Mouse (Mus musculus): ENCODE results near the gene Xxylt1. TPM values are rescaled to one million over a fixed set of nuclear protein-coding genes. Genes with fewer than 3 reads are reported as not detected.

Gene Xxylt1
- polyA plus RNA-seq, 1 experiment: 16.8 TPM

DNA sequence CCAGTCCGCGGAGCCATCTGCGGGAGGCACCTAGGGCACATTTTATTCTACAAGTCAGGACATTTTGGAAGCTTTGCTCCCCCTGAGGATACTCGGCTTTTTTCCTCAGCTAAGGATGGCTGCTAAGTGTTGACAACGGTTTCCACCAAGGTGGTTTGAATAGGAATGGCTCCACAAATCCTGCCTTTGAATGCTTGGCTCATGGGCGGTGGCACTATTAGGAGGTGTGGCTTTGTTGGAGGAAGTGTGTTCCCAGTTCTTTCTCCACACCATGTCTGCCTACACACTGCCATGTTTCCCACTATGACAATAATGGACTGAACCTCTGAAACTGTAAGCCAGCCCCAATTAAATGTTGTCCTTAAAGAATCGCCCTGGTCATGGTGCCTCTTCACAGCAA, 55.7 kb downstream of the Xxylt1 start:
- no peak for TF ChIP-seq CTCF (conservative IDR thresholded peaks at IDR 0.05; ENCODE audit: insufficient read depth, insufficient read length, low read depth, low read length)
- no peak for TF ChIP-seq POLR2A (IDR thresholded peaks at IDR 0.05; ENCODE audit: low read depth, low read length)
- no peaks in the 10 kb centered on the region for H3K36me3 ChIP-seq (ENCODE audit: control insufficient read depth, insufficient read depth, low read length)
- 94% methylated on average over 7 of the region's 7 CpGs for WGBS
- no peak for DNase-seq
- no peak overlapping the region for H3K27ac ChIP-seq (ENCODE audit: insufficient read depth, low read depth, low read length)
- H3K27me3 ChIP-seq (replicated peaks; ENCODE audit: control insufficient read depth, insufficient read depth, low read length): no peaks in the 10 kb centered on the region
- H3K4me3 ChIP-seq (ENCODE audit: insufficient read depth, low read depth, low read length): no peak overlapping the region
- no peaks in the 10 kb centered on the region for H3K4me1 ChIP-seq (ENCODE audit: control insufficient read depth, insufficient read depth, low read length)

DNA sequence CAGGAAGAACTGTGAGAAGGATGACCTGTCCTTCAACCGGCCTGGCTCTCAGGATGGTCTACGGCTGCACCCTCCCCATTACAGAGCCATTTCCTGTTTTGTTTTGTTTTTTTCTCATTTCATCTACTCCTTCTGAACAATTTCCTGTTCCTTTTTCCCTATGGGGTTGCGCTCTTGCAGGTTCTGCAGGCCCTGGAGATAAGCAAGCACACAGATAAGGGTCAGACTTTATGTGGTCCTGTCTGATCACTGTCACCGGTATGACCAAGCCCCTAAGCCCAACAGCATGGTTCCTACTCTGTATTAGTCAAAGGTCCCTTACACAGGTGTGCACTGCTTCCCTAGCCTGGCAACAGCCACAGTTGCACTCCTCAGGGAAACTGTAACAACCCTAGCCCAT, 56.2 kb downstream of the Xxylt1 start:
- Histone ChIP-seq H3K27me3 (replicated peaks; ENCODE audit: control insufficient read depth, insufficient read depth, low read length) (no peaks in the 10 kb centered on the region), H3K27ac (ENCODE audit: insufficient read depth, low read depth, low read length) (no peak overlapping the region), H3K4me3 (ENCODE audit: insufficient read depth, low read depth, low read length) (no peak overlapping the region), H3K4me1 (ENCODE audit: control insufficient read depth, insufficient read depth, low read length) (no peaks in the 10 kb centered on the region), H3K36me3 (ENCODE audit: control insufficient read depth, insufficient read depth, low read length) (no peaks in the 10 kb centered on the region)
- DNase-seq: no peak
- no peak for TF ChIP-seq CTCF (conservative IDR thresholded peaks at IDR 0.05; ENCODE audit: insufficient read depth, insufficient read length, low read depth, low read length)
- TF ChIP-seq POLR2A (IDR thresholded peaks at IDR 0.05; ENCODE audit: low read depth, low read length): no peak
- 58% methylated on average over 4 of the region's 4 CpGs for WGBS

GRCm38 (mm10) chr16:31024221-31024620, 57.0 kb downstream of the Xxylt1 start:
- H3K27ac ChIP-seq (ENCODE audit: insufficient read depth, low read depth, low read length): no peak overlapping the region
- H3K36me3 ChIP-seq (ENCODE audit: control insufficient read depth, insufficient read depth, low read length): no peaks in the 10 kb centered on the region
- TF ChIP-seq CTCF (conservative IDR thresholded peaks at IDR 0.05; ENCODE audit: insufficient read depth, insufficient read length, low read depth, low read length) (no peak), POLR2A (IDR thresholded peaks at IDR 0.05; ENCODE audit: low read depth, low read length) (no peak)
- H3K4me3 ChIP-seq (ENCODE audit: insufficient read depth, low read depth, low read length): no peak overlapping the region
- H3K4me1 ChIP-seq (ENCODE audit: control insufficient read depth, insufficient read depth, low read length): no peaks in the 10 kb centered on the region
- H3K27me3 ChIP-seq (replicated peaks; ENCODE audit: control insufficient read depth, insufficient read depth, low read length): no peaks in the 10 kb centered on the region
- WGBS: 92% methylated on average over 7 of the region's 7 CpGs
- DNase-seq: no peak

DNA sequence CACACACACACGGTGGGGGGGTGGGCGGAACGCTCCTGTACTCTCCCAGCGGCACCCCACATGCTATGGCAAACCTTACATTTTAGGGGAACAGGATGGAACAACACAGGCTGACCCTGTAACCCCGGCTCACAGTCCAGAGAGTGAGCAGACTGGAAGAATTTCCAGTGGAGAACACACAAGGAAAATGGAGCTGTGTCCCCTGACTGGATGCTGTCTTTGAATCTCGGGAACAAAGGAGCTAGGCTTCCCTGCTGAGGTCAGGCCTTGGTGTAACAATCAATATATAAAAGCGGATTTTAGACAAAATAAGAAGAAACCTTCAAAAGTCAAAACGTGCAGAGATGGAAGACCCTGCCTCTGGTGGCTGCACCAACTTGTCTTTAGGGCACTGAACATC, 57.4 kb downstream of the Xxylt1 start:
- H3K4me1 ChIP-seq (ENCODE audit: control insufficient read depth, insufficient read depth, low read length): no peaks in the 10 kb centered on the region
- DNase-seq: no peak
- no peaks in the 10 kb centered on the region for H3K36me3 ChIP-seq (ENCODE audit: control insufficient read depth, insufficient read depth, low read length)
- WGBS: 93% methylated on average over 8 of the region's 8 CpGs
- no peak for TF ChIP-seq CTCF (conservative IDR thresholded peaks at IDR 0.05; ENCODE audit: insufficient read depth, insufficient read length, low read depth, low read length)
- no peak overlapping the region for H3K27ac ChIP-seq (ENCODE audit: insufficient read depth, low read depth, low read length)
- no peak overlapping the region for H3K4me3 ChIP-seq (ENCODE audit: insufficient read depth, low read depth, low read length)
- H3K27me3 ChIP-seq (replicated peaks; ENCODE audit: control insufficient read depth, insufficient read depth, low read length): no peaks in the 10 kb centered on the region

GRCm38 (mm10) chr16:31022287-31022686, 58.9 kb downstream of the Xxylt1 start:
- Histone ChIP-seq H3K27me3 (replicated peaks; ENCODE audit: control insufficient read depth, insufficient read depth, low read length) (no peaks in the 10 kb centered on the region), H3K27ac (ENCODE audit: insufficient read depth, low read depth, low read length) (peak overlapping the region; percentile 37; the same call in 1 of the 2 replicates), H3K4me1 (ENCODE audit: control insufficient read depth, insufficient read depth, low read length) (no peaks in the 10 kb centered on the region), H3K36me3 (ENCODE audit: control insufficient read depth, insufficient read depth, low read length) (no peaks in the 10 kb centered on the region), H3K4me3 (ENCODE audit: insufficient read depth, low read depth, low read length) (no peak overlapping the region)
- no peak for TF ChIP-seq CTCF (conservative IDR thresholded peaks at IDR 0.05; ENCODE audit: insufficient read depth, insufficient read length, low read depth, low read length)
- no peak for TF ChIP-seq POLR2A (IDR thresholded peaks at IDR 0.05; ENCODE audit: low read depth, low read length)
- 25% methylated on average over 5 of the region's 5 CpGs for WGBS
- DNase-seq: peak; percentile 52

DNA sequence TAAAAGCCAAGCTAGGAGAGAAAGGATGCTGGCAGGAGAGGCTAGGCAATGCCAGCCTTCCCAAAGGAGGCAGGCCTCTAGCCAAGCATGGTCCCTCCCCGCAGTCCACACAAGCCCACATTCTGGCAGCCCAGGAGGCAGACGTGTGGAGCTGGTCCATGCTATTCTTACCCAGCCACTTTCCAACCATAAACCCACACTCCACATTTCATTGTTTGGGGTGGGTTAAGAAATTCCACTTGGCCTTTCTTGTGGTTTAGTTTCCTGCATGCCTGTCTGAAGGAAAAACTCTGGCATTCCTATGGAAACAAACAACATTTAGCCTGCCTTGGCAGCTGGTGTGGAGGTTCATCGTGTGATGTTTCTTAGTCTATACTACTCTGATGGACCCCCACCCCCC, 61.7 kb downstream of the Xxylt1 start:
- TF ChIP-seq CTCF (conservative IDR thresholded peaks at IDR 0.05; ENCODE audit: insufficient read depth, insufficient read length, low read depth, low read length) (no peak), POLR2A (IDR thresholded peaks at IDR 0.05; ENCODE audit: low read depth, low read length) (no peak)
- Histone ChIP-seq H3K4me1 (ENCODE audit: control insufficient read depth, insufficient read depth, low read length) (no peaks in the 10 kb centered on the region), H3K27ac (ENCODE audit: insufficient read depth, low read depth, low read length) (no peak overlapping the region), H3K36me3 (ENCODE audit: control insufficient read depth, insufficient read depth, low read length) (no peaks in the 10 kb centered on the region), H3K27me3 (replicated peaks; ENCODE audit: control insufficient read depth, insufficient read depth, low read length) (no peaks in the 10 kb centered on the region), H3K4me3 (ENCODE audit: insufficient read depth, low read depth, low read length) (no peak overlapping the region)
- 61% methylated on average over 3 of the region's 3 CpGs for WGBS
- DNase-seq: no peak

- TF ChIP-seq POLR2A (IDR thresholded peaks at IDR 0.05; ENCODE audit: low read depth, low read length): no peak
- TF ChIP-seq CTCF (conservative IDR thresholded peaks at IDR 0.05; ENCODE audit: insufficient read depth, insufficient read length, low read depth, low read length): no peak
- DNase-seq: no peak
- no peak overlapping the region for H3K27ac ChIP-seq (ENCODE audit: insufficient read depth, low read depth, low read length)
- H3K36me3 ChIP-seq (ENCODE audit: control insufficient read depth, insufficient read depth, low read length): no peaks in the 10 kb centered on the region
- H3K4me1 ChIP-seq (ENCODE audit: control insufficient read depth, insufficient read depth, low read length): no peaks in the 10 kb centered on the region
- no peaks in the 10 kb centered on the region for H3K27me3 ChIP-seq (replicated peaks; ENCODE audit: control insufficient read depth, insufficient read depth, low read length)
- 89% methylated on average over 10 of the region's 10 CpGs for WGBS
- no peak overlapping the region for H3K4me3 ChIP-seq (ENCODE audit: insufficient read depth, low read depth, low read length)
Observed at GRCm38 (mm10) chr16:31017687-31018413, 63.4 kb downstream of the Xxylt1 start.

Data from kidney, adult 2 months (tissue).